Mouse (Mus musculus) cortical plate, adult 2 months (tissue): ENCODE measurements around the gene Rrm1.

Source experiments
- CTCF ChIP-seq: fragments of 200-500 bp; IDR thresholded peaks from 2 replicates; pipeline ENCODE4 v1.5.1; 2011; ENCODE audit warnings: mild to moderate bottlenecking, control low read depth, low read length; ENCODE audit not compliant: insufficient read depth; ENCODE audit errors: extremely low read depth
- POLR2A ChIP-seq: fragments of 200-500 bp; IDR thresholded peaks from 2 replicates; pipeline ENCODE4 v1.6.1; 2011; ENCODE audit warnings: mild to moderate bottlenecking, low read length, control low read depth; ENCODE audit not compliant: insufficient read depth; ENCODE audit errors: extremely low read depth

DNA sequence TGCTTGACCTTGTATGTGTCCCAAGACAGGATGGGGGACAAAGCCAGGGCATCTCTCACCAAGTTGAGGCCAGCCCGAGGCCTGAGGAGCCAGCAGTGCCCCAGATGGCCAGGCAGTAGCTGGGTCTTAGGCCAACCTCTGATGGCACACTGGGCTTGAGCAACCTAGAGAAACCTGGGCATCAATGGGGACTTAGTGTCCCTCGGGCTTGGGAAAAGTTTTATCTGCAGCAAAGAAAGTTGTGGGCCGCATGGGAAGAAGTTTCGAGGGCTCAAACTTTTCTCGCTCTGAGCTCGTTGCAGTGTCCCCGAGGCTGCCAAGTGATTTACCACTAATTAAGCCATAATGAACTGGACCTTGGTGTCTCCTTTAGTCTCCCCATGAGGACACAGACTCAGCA, 68.2 kb downstream of the Rrm1 start:
- TF ChIP-seq POLR2A (no peak), CTCF (no peak)
